Mouse (Mus musculus) lung, postnatal 4 days (tissue): ENCODE measurements around the gene Galm.

Experiments
- DNase-seq, 2 experiments: peaks; one replicate each; pipeline ENCODE4 v3.0.0; 2021

The Galm gene

GRCm38 (mm10) chr17:80127331-80128251 is at the start of gene Galm:
Galm (plus strand) TSS chr17:80127471.
- DNase-seq = peak; percentile 64 to 70

- no peak for DNase-seq
These were observed 48.5 kb upstream of the Galm start for GRCm38 (mm10) chr17:80078726-80079125.

- no peak for DNase-seq
These were observed 44.0 kb upstream of the Galm start for GRCm38 (mm10) chr17:80083223-80083622.

- DNase-seq = no peak
These were observed 42.8 kb upstream of the Galm start for GRCm38 (mm10) chr17:80084424-80084823.

- DNase-seq = no peak
These were observed 40.7 kb upstream of the Galm start for GRCm38 (mm10) chr17:80086591-80086990.

- no peak for DNase-seq
These were observed 39.1 kb upstream of the Galm start for GRCm38 (mm10) chr17:80088168-80088567.

GRCm38 (mm10) chr17:80090551-80090950 is 36.7 kb upstream of the Galm start:
- DNase-seq = no peak

DNA sequence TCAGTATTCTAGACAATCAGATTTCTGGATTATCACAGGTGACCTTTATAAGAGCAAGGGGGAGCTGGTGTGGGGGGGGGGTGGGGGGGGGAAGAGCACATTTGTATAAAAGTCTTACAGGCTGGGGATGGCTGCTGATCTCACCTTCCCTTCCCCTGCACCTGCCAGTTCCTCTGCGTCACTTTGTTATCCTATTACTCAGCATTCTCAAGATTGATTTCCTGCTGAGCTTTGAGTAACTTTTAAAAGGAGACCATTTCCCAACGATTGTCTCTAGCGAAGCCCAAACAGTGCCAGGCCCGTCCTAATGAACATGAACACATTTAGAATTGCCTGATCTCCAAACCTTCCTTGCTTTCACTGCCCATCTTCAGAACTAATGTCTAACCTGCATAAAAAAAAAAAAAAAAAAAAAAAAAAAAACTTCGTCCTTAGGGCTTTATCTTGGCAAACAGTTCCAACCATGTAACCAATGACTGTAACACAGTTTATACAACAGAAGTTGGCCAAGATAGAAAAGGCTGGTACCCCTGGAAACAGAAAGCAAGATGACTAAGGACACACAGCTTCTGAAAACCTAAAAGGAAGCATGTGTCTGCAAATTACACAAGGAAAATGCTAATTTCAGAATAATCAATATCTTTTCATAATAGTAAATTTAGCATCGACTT is 35.3 kb upstream of the Galm start:
- DNase-seq = no peak

- DNase-seq = peak; percentile 13 to 46
These were observed 31.9 kb upstream of the Galm start for GRCm38 (mm10) chr17:80095254-80095899.

DNA sequence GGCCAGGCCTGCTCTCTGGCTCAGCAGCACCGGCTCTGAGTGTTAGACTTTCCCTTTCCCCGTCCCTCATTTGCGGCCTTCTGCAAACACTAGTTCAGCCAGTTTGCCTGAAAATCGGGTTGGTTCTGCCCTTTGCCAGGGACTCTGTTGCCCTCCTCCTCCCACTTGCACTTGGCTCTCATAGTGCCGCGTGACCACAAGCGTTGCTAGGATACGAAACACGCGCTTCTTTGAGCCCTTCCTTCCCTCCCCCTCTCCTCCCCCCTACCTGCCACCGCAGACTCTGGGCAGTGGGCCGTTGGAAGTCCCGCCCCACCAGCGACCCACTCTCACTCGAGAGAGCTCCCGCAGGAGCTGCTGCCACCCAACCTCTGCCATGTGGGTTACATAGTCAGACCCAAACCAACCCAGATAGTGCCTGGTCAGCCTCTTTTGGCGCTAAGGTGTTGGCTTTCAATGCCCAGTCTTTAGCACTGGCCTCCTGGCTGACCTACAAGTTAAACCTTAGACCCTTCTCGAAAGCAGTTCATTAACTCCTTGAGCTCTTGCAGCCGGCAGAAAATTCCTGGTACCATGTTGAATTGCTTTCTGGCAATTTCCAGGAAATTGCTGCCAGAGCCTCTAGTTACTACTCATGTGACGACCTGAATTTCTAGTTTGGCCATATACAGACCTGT is 31.1 kb upstream of the Galm start:
- DNase-seq = peak; percentile 68 to 82

GRCm38 (mm10) chr17:80096720-80097114 is 30.6 kb upstream of the Galm start:
- no peak for DNase-seq

GRCm38 (mm10) chr17:80097221-80097620 is 30.1 kb upstream of the Galm start:
- DNase-seq = no peak

GRCm38 (mm10) chr17:80099823-80100222 is 27.4 kb upstream of the Galm start:
- DNase-seq = no peak

DNA sequence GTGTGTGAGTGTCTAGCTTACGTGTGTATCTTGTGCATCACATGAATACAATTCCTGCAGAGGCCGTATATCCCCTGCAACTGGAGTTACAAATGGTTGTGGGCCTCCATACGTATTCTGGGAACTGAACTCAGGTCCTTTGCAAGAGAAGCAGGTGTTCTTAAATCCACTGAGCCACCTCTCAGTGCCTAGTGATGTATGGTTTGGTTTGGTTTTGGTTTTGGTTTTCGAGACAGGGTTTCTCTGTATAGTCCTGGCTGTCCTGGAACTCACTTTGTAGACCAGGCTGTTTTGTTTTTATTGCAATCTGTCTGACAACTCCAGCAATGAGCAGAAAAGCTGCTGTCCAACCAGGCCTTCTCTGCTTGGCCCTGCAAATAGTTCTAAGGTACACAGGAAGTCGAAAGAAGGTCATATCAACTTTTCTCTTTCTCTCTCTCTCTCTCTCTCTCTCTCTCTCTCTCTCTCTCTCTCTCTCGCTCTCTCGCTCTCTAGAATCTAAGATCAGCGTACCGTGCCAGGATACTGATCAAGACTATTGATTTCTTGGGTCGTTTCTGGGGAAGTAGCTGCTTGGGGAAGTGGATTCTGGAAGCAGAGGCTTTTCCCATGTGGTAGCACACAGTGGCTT is 21.8 kb upstream of the Galm start:
- DNase-seq = no peak

- peak; percentile 27 to 34 for DNase-seq
These were observed 14.5 kb upstream of the Galm start for GRCm38 (mm10) chr17:80112665-80113305.

DNA sequence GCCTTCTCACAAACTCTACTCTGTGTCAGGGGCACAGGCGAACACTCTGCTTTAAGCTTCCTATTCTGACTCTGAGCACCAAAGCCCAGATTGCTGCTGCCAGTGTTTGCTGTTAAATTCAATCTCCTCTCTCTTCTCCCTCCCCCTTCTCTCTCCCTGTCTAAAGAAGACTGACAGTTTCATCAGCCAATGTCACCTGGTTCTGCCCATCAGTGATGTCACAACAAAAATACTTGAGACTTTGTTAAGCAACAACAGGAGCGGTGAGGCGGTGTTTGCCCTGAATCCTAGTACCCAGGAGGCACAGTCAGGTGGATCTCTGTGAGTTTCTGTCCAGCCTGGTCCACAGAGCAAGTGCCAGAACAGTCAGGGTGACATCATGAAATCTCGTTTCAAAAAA is 13.8 kb upstream of the Galm start:
- DNase-seq = peak in 1 of 2 experiments; percentile 18

DNA sequence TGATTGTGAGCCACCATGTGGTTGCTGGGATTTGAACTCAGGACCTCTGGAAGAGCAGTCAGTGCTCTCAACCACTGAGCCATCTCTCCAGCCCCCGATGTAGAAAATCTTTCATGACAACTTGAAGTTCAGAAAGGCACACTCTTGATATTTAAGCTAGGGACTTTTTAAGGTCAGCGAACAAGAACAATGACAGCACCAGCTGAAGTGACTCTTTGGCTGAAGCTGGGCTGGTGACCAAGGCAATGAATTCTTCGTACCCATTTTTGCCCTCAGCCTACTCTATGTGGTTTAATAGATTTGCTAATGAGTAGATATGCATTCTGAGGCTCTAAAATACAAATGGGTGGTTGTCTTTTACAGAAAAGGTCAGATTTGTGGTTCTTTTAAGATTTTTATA is 6.9 kb upstream of the Galm start:
- DNase-seq = no peak

- DNase-seq = no peak
These were observed 5.4 kb upstream of the Galm start for GRCm38 (mm10) chr17:80121833-80122232.

- DNase-seq = no peak
These were observed 2.1 kb upstream of the Galm start for GRCm38 (mm10) chr17:80124985-80125750.

DNA sequence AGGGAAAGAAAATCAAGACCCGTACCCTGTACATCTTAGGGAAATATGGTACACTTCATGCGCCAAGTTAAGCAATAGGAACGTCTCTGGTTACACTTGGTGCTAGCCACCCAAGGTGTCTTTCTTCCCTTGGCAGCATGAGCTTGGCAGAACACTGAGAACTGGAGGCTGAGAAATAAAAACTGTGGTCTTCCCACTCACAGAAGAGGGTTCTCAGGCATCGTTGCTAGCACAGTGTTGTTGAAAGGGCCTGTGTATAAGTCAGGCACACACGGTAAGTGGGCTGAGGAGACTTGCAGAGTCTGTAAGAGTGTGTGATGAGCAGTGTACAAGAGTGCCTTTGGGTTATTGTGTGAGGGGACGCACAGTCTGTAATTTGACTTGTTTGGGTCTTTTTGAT is 1.1 kb upstream of the Galm start:
- DNase-seq = no peak

DNA sequence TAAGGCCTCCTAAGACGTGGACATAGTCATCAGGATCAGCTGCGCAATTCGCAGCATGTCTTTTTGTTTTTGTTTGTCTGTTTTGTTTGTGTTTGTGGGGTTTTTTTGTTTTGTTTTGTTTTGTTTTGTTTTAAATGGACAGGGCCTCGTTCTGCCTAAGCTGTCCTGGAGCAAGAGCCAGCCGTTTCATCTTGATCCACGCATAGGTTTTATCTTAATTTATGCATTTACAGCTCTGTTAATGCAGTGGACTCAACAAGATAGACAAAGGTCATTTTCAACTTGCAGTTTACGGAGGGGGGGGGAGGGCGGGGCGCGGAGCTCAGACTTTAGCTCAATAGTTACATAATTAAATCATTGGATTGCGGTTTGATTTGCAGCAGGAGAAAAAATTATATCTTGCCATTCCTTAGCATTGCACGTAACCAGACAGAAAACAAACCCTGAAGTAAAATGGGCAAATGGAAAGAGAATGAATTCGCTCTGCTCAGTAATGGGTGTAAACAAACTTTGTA is 1.3 kb downstream of the Galm start:
- no peak for DNase-seq
